Mouse (Mus musculus) hindbrain, postnatal 0 days (tissue): ENCODE measurements at regions not wholly inside any gene's neighbourhood (a gene's known extent, or its start where the extent isn't known, plus 50 kb on each side); places are given as distances from the start of the nearest gene placed in this dataset.

Experiments used
- ATAC-seq: fragments of 200-750 bp; cut with Nextera tagmentation; 2 replicates; pipeline ENCODE4 v1.8.0; 2017; ENCODE audit warnings: mild to moderate bottlenecking, moderate TSS enrichment, moderate library complexity
- DNase-seq: peaks from one replicate; pipeline ENCODE4 v3.0.0-alpha.2; 2015; ENCODE audit warnings: low spot score
- H3K27ac ChIP-seq: fragments of 300-500 bp; sonication (generic); 2 replicates; pipeline ENCODE4 v1.5.1; 2014; ENCODE audit warnings: mild to moderate bottlenecking
- H3K27me3 ChIP-seq: fragments of 300-500 bp; sonication (generic); 2 replicates; pipeline ENCODE4 v1.6.1; 2014; ENCODE audit warnings: low read length, mixed read lengths; ENCODE audit not compliant: insufficient read depth
- H3K36me3 ChIP-seq: fragments of 300-500 bp; sonication (generic); 2 replicates; pipeline ENCODE4 v1.6.1; 2014; ENCODE audit warnings: low read length, mixed read lengths; ENCODE audit not compliant: insufficient read depth
- H3K4me1 ChIP-seq: fragments of 300-500 bp; sonication (generic); 2 replicates; pipeline ENCODE4 v1.6.1; 2014; ENCODE audit warnings: antibody characterized with exemption, low read length, mixed read lengths; ENCODE audit not compliant: insufficient read depth
- H3K4me2 ChIP-seq: fragments of 300-500 bp; sonication (generic); 2 replicates; pipeline ENCODE4 v1.6.1; 2014; ENCODE audit warnings: low read depth, mild to moderate bottlenecking, low read length, moderate library complexity, mixed read lengths
- H3K4me3 ChIP-seq: fragments of 300-500 bp; sonication (generic); 2 replicates; pipeline ENCODE4 v1.5.1; 2014; ENCODE audit warnings: low read length
- H3K9ac ChIP-seq: fragments of 300-500 bp; sonication (generic); replicated peaks from 2 replicates; pipeline ENCODE4 v1.6.1; 2014; ENCODE audit warnings: mild to moderate bottlenecking, low read length, moderate library complexity, mixed read lengths
- H3K9me3 ChIP-seq: fragments of 300-500 bp; sonication (generic); 2 replicates; pipeline ENCODE4 v1.6.1; 2016; ENCODE audit warnings: low read length, mixed read lengths
- CTCF ChIP-seq: IDR thresholded peaks from 2 replicates; pipeline ENCODE4 v1.5.1; 2016; ENCODE audit warnings: antibody characterized with exemption, control low read depth, low read depth
- WGBS: fragments of 180-500 bp; shearing (Covaris S2); extraction: QIAGEN DNeasy Blood & Tissue Kit; methylation state at CpG from one replicate; pipeline ENCODE4 v1.1.7; 2014; 5-methylcytosine and 5-hydroxymethylcytosine counted together

DNA sequence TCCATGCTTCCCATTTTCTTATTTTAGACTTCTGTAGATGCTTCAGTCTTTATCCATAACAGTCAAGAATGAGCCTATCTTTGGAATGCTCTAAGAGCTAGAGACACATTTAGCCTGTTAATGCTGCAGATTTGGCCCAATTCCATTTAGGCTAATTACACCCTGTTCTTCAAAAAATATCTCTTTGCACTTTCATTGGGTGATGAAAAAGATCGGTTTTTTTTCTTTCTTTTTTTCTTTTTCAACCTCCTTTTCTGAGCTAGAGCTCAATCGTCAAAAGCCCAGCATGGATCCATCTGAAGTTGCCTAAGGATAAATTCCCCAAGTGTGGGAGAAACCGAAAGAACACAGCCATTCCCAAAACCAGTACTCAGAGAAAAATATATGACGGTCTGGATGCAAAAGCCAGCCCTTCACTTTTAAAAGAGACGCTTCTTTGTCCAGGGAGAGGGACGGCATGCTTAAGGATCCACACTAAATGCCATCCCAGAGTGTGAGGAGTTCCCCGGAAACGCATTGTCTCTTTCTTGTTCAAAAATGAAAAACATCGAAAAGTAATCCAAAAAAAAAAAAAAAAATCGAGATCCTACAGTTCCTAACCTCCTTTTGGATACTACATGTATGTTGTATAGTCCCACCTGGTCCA, 314.3 kb upstream of the Cxadr start:
- 31% methylated on average over 10 of the region's 10 CpGs for WGBS
- Histone ChIP-seq H3K4me3 (no peak overlapping the region), H3K9me3 (no peaks in the 10 kb centered on the region), H3K4me2 (peak overlapping the region; percentile 47), H3K27me3 (no peaks in the 10 kb centered on the region), H3K27ac (peak overlapping the region; percentile 70), H3K4me1 (no peaks in the 10 kb centered on the region), H3K9ac (no peak overlapping the region), H3K36me3 (no peaks in the 10 kb centered on the region)
- DNase-seq (peak; percentile 61), ATAC-seq (peak; percentile 56; the same call in 1 of the 2 replicates)
- TF ChIP-seq CTCF = no peak

DNA sequence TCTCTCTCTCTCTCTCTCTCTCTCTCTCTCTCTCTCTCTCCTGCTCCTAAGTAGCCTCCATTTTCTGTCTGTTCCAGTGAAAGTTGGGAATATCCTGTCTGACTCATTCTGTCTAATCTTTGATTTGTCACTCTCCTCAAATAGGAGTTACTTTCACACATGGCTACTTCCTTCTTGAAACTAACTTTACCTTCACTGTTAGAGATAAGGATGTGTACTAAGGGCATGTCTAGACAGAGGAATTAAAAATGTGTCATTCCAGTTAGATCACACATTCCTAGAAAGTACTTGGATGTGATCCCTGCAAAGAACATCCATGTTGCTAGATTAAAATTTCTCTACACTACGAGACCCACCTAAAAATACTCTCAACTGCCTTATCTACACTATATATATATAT, 346.9 kb upstream of the Gm11146 start:
- Histone ChIP-seq H3K9me3 (no peaks in the 10 kb centered on the region), H3K27me3 (no peaks in the 10 kb centered on the region), H3K4me3 (no peak overlapping the region), H3K9ac (no peak overlapping the region), H3K4me1 (no peaks in the 10 kb centered on the region), H3K36me3 (no peaks in the 10 kb centered on the region), H3K27ac (no peak overlapping the region), H3K4me2 (no peak overlapping the region)
- WGBS = 98% methylated on average over 1 of the region's 1 CpGs
- no peak for DNase-seq
- ATAC-seq = no peak
- no peak for TF ChIP-seq CTCF

DNA sequence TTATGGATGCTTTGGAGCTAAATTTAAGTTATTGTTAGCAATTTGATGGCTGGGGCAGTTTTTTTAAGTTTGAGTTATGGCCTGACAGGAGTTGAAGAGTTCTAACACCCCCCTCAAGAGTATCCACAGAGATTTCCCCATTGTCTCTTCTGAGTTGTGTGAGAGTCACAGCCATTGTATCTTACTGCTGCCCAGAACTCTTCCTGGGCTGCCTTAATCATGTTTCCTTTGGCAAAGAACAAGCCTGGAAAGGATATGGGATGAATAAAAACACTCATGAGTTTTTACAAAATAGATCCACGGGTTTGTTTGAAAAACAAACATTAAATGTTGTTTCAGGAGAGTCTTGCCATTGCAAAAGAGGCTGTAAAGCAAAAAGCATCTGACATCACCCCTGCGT, 343.5 kb upstream of the Gm11146 start:
- Histone ChIP-seq H3K9ac (no peak overlapping the region), H3K4me1 (no peaks in the 10 kb centered on the region), H3K36me3 (no peaks in the 10 kb centered on the region), H3K27me3 (no peaks in the 10 kb centered on the region), H3K4me2 (no peak overlapping the region), H3K27ac (no peak overlapping the region), H3K9me3 (no peaks in the 10 kb centered on the region), H3K4me3 (no peak overlapping the region)
- TF ChIP-seq CTCF = no peak
- DNase-seq = no peak
- WGBS = 65% methylated on average over 2 of the region's 2 CpGs
- ATAC-seq = no peak

DNA sequence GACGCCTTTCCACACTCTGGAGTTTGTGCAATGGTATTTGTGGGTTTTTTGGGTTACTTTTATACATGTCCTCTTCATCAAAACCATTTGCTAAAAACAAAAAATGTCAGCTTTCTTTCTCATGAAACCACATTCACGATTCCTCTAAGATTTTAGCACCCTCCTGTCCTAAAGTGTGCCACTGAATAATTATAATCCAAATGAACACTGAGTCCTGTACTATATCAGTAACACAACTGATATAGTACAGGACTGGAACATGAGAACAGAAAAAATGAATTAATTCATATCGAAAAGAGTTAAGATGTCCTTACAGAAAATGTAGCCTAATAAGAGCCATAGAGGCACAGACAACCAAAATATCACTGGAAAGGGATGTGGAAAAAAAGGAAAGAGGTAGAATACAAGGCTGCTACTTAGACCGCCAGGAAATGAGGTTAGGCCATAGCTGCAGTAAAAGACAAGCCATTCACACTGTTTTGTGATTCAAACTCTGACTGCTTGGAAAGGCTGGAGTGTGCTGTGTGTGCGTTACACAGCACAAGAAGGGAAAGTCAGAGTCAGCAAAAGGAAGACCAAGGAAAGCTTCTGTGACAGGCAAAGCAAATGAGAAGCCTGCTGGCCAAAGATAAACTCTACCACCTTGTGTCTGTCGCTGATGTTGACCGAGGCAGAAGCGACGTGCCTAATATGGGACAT, 329.3 kb upstream of the Gm11146 start:
- Histone ChIP-seq H3K27ac (no peak overlapping the region), H3K4me1 (no peaks in the 10 kb centered on the region), H3K4me3 (no peak overlapping the region), H3K4me2 (no peak overlapping the region), H3K9ac (no peak overlapping the region), H3K27me3 (no peaks in the 10 kb centered on the region), H3K36me3 (no peaks in the 10 kb centered on the region), H3K9me3 (no peaks in the 10 kb centered on the region)
- DNase-seq = peak; percentile 2
- ATAC-seq = no peak
- 80% methylated on average over 9 of the region's 9 CpGs for WGBS
- TF ChIP-seq CTCF = peak; percentile 11; the same call in 1 of the 2 replicates

DNA sequence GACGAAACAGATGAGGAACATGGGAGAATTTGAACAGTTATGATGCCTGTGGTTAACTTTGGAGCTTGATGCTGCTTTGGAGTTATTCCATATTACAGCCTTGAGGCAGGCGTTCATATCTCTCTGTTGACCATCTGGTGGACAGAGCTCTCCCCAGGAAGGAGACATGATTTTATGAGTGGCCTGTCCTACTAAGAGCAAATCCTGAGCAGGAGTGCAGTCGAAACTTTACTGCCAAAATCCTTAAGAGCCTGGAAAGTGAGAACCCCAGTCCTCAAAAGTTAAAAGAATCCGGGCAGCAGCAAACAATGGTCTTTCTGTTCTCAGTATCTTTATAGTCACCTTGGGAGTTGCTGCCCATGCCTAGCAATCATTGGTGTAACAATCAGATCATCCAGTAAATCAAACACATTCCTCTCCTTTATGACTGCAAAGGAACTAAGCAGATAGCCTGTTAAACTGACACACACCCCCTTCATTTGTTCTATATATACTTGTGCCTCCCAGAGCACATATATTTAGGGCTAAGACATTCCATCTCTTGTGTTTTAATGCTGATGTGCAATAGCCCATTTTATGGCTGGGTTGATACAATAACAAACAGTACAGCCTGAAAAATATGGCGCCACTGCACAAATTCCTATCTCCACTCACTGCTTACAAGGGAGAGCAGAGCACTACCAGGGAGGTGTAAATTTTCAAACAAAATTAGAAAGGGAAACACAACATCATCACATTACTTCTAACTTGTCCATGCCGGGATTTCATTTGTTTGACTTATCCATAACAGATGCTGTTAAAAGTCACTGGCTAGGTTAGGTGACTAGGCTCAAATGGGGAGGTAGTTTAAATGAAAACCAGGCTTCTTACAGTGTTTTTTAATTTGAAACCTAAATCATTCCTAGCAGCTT, 312.5 kb upstream of the Gm11146 start:
- Histone ChIP-seq H3K27ac (no peak overlapping the region), H3K4me2 (no peak overlapping the region), H3K9ac (no peak overlapping the region), H3K36me3 (no peaks in the 10 kb centered on the region), H3K4me3 (no peak overlapping the region), H3K9me3 (no peaks in the 10 kb centered on the region), H3K27me3 (no peaks in the 10 kb centered on the region), H3K4me1 (no peaks in the 10 kb centered on the region)
- ATAC-seq (no peak), DNase-seq (no peak)
- no peak for TF ChIP-seq CTCF
- 80% methylated on average over 6 of the region's 6 CpGs for WGBS

DNA sequence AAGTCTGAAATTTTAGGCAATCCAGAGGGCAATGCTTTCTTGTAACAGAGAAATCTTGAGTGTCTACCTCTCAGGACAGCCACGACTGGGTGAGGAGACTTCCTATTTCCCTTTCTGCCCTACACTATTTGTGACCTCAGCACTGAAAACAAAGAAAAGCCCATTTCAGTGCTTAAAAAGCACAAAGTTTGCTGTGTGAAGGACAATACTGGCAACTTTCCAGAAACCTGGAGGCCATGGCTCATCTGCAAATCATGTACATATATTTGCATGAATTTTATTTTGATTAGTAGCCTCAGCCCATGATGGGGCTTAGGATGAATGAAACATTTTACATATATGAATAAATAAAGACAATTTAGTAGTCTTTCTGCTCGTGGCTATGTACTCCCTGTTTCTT, 292.4 kb upstream of the Gm11146 start:
- TF ChIP-seq CTCF = no peak
- no peaks in the 10 kb centered on the region for H3K27me3 ChIP-seq
- ATAC-seq (no peak), DNase-seq (peak; percentile 61)
- H3K9me3 ChIP-seq = no peaks in the 10 kb centered on the region
- 21% methylated on average over 2 of the region's 2 CpGs for WGBS
- peak overlapping the region; percentile 41; the same call in 1 of the 2 replicates for H3K27ac ChIP-seq
- no peak overlapping the region for H3K4me2 ChIP-seq
- no peak overlapping the region for H3K9ac ChIP-seq
- no peaks in the 10 kb centered on the region for H3K36me3 ChIP-seq
- H3K4me1 ChIP-seq = peaks cover 3% of the 10 kb centered on the region; the same call in 1 of the 2 replicates
- H3K4me3 ChIP-seq = no peak overlapping the region
